Mouse (Mus musculus): Measurements from ENCODE around the gene Eftud2. TPM values are rescaled to one million over a fixed set of nuclear protein-coding genes. Genes with fewer than 3 reads are reported as not detected.

Gene Eftud2
- 100 to 1,000 TPM; 111 to 113 TPM for total RNA-seq (2021)
- long read RNA-seq, experiment 1, transcript Eftud2-201 (28 exons, 3,324 nt) = major isoform, 148 of 172 reads
- long read RNA-seq, experiment 1, partial matches to known transcripts = 15 of 172 reads
- long read RNA-seq, experiment 1, other reads (novel, unspliced or antisense) = 9 of 172 reads
- long read RNA-seq, experiment 2, transcript Eftud2-201 (28 exons, 3,324 nt) = major isoform, 105 of 137 reads
- long read RNA-seq, experiment 2, transcript Eftud2-202 (28 exons, 3,339 nt) = minor isoform, 5 of 137 reads
- long read RNA-seq, experiment 2, partial matches to known transcripts = 19 of 137 reads
- long read RNA-seq, experiment 2, other reads (novel, unspliced or antisense) = 8 of 137 reads

- intact Hi-C loops (cut with DNase I) = no loop called here
- peak; percentile 93 to 95 for DNase-seq (ENCODE audit: low spot score in 2 of 2)
These were observed at the start of gene Eftud2, which contains the start of gene Ccdc103 for GRCm38 (mm10) chr11:102880585-102881313. Gene Eftud2, minus strand, starts transcription at chr11:102880985. Gene Ccdc103, plus strand, starts transcription at chr11:102881204.

- peak in 1 of 2 experiments; percentile 16 for DNase-seq (ENCODE audit: low spot score in 2 of 2)
- intact Hi-C loops (cut with DNase I) = no loop called here
These were observed 44.5 kb upstream of the Eftud2 start for GRCm38 (mm10) chr11:102925351-102925717.

- intact Hi-C loops (cut with DNase I) = no loop called here
- DNase-seq (ENCODE audit: low spot score in 2 of 2) = peak; percentile 95 to 96
These were observed 44.0 kb upstream of the Eftud2 start, which contains the start of gene Kif18b for GRCm38 (mm10) chr11:102924557-102925350. Gene Kif18b, minus strand, starts transcription at chr11:102925124.

- intact Hi-C loops (cut with DNase I) = no loop called here
- DNase-seq (ENCODE audit: low spot score in 2 of 2) = no peak
These were observed 40.7 kb upstream of the Eftud2 start for GRCm38 (mm10) chr11:102921491-102921890.

- intact Hi-C loops (cut with DNase I) = no loop called here
- no peak for DNase-seq (ENCODE audit: low spot score in 2 of 2)
These were observed 37.3 kb upstream of the Eftud2 start for GRCm38 (mm10) chr11:102918077-102918476.

- intact Hi-C loops (cut with DNase I) = no loop called here
These were observed 34.6 kb upstream of the Eftud2 start for GRCm38 (mm10) chr11:102915380-102915779.

GRCm38 (mm10) chr11:102911376-102911775 is 30.6 kb upstream of the Eftud2 start:
- intact Hi-C loops (cut with DNase I) = no loop called here

More at GRCm38 (mm10) chr11:102915380-102915779, 34.6 kb upstream of the Eftud2 start:
- no peak for DNase-seq (ENCODE audit: low spot score in 2 of 2)

GRCm38 (mm10) chr11:102903654-102904053 is 22.9 kb upstream of the Eftud2 start:
- intact Hi-C loops (cut with DNase I) = loop anchor here (5.0 kb wide), 1 partner anchor 154 kb away; no protein-coding TSS in a partner anchor
- DNase-seq (ENCODE audit: low spot score in 2 of 2) = no peak

More at GRCm38 (mm10) chr11:102911376-102911775, 30.6 kb upstream of the Eftud2 start:
- DNase-seq (ENCODE audit: low spot score in 2 of 2) = peak in 1 of 2 experiments; percentile 22

- intact Hi-C loops (cut with DNase I) = loop anchor here (5.0 kb wide), 1 partner anchor 155 kb away; no protein-coding TSS in a partner anchor
- no peak for DNase-seq (ENCODE audit: low spot score in 2 of 2)
These were observed 21.3 kb upstream of the Eftud2 start for GRCm38 (mm10) chr11:102902107-102902506.

- intact Hi-C loops (cut with DNase I) = loop anchor here (1.0 to 5.0 kb wide), 2 partner anchors 92 to 156 kb away; no protein-coding TSS in a partner anchor
- no peak for DNase-seq (ENCODE audit: low spot score in 2 of 2)
These were observed 20.4 kb upstream of the Eftud2 start for GRCm38 (mm10) chr11:102901199-102901598.

GRCm38 (mm10) chr11:102900763-102901162 is 20.0 kb upstream of the Eftud2 start, which contains the start of gene Gfap:
Gene Gfap, minus strand, starts transcription at chr11:102900912.
- DNase-seq (ENCODE audit: low spot score in 2 of 2) = peak; percentile 80 to 87
- intact Hi-C loops (cut with DNase I) = loop anchor here (1.0 to 5.0 kb wide), 2 partner anchors 93 to 157 kb away; no protein-coding TSS in a partner anchor

GRCm38 (mm10) chr11:102898408-102898807 is 17.6 kb upstream of the Eftud2 start:
- intact Hi-C loops (cut with DNase I) = no loop called here

GRCm38 (mm10) chr11:102896641-102897040 is 15.9 kb upstream of the Eftud2 start:
- intact Hi-C loops (cut with DNase I) = no loop called here
- no peak for DNase-seq (ENCODE audit: low spot score in 2 of 2)

More at GRCm38 (mm10) chr11:102898408-102898807, 17.6 kb upstream of the Eftud2 start:
- peak in 1 of 2 experiments; percentile 62 for DNase-seq (ENCODE audit: low spot score in 2 of 2)

- no peak for DNase-seq (ENCODE audit: low spot score in 2 of 2)
- intact Hi-C loops (cut with DNase I) = no loop called here
These were observed 15.0 kb upstream of the Eftud2 start for GRCm38 (mm10) chr11:102895779-102896178.

GRCm38 (mm10) chr11:102894716-102895115 is 13.9 kb upstream of the Eftud2 start:
- DNase-seq (ENCODE audit: low spot score in 2 of 2) = no peak
- intact Hi-C loops (cut with DNase I) = no loop called here

GRCm38 (mm10) chr11:102893015-102893651 is 12.3 kb upstream of the Eftud2 start:
- intact Hi-C loops (cut with DNase I) = no loop called here
- DNase-seq (ENCODE audit: low spot score in 2 of 2) = peak; percentile 49 to 76

- intact Hi-C loops (cut with DNase I) = no loop called here
- no peak for DNase-seq (ENCODE audit: low spot score in 2 of 2)
These were observed 9.3 kb upstream of the Eftud2 start for GRCm38 (mm10) chr11:102890096-102890495.

- DNase-seq (ENCODE audit: low spot score in 2 of 2) = peak; percentile 56 to 76
- intact Hi-C loops (cut with DNase I) = no loop called here
These were observed 7.3 kb upstream of the Eftud2 start for GRCm38 (mm10) chr11:102888135-102888534.

- DNase-seq (ENCODE audit: low spot score in 2 of 2) = no peak
- intact Hi-C loops (cut with DNase I) = no loop called here
These were observed 6.6 kb upstream of the Eftud2 start for GRCm38 (mm10) chr11:102887433-102887832.

All from left cerebral cortex, postnatal 14 days (tissue).